Mouse (Mus musculus) heart, embryonic 16.5 days (tissue): ENCODE data around the gene Mecr. TPM values are rescaled to one million over a fixed set of nuclear protein-coding genes. Genes with fewer than 3 reads are reported as not detected.
"Not testable (repeated sequence)": the region's sequence is repeated elsewhere in the genome, so short reads cannot be mapped to it uniquely, and the experiment has no call there.

ENCODE experiments used
- ATAC-seq: fragments of 200-750 bp; cut with Nextera tagmentation; replicated peaks from 2 replicates; pipeline ENCODE4 v1.8.0; 2017; ENCODE audit warnings: moderate number of reproducible peaks; ENCODE audit not compliant: insufficient read depth, low FRiP score; ENCODE audit errors: extremely low read depth
- H3K27ac ChIP-seq: fragments of 300-500 bp; sonication (generic); 2 replicates; pipeline ENCODE4 v1.5.1; 2014; ENCODE audit warnings: mild to moderate bottlenecking, low read length, control low read depth, moderate library complexity
- H3K27me3 ChIP-seq: fragments of 300-500 bp; sonication (generic); 2 replicates; pipeline ENCODE4 v1.6.1; 2014; ENCODE audit warnings: low read length, mixed read lengths; ENCODE audit not compliant: control insufficient read depth, insufficient read depth
- H3K36me3 ChIP-seq: fragments of 300-500 bp; sonication (generic); 2 replicates; pipeline ENCODE4 v1.6.1; 2014; ENCODE audit not compliant: control insufficient read depth, insufficient read depth
- H3K4me1 ChIP-seq: fragments of 300-500 bp; sonication (generic); 2 replicates; pipeline ENCODE4 v1.6.1; 2014; ENCODE audit warnings: low read length, mixed read lengths; ENCODE audit not compliant: control insufficient read depth, insufficient read depth
- H3K4me2 ChIP-seq: fragments of 300-500 bp; sonication (generic); 2 replicates; pipeline ENCODE4 v1.6.1; 2014; ENCODE audit warnings: low read depth, mild to moderate bottlenecking, control low read depth, low read length
- H3K4me3 ChIP-seq: fragments of 300-500 bp; sonication (generic); 2 replicates; pipeline ENCODE4 v1.5.1; 2014; ENCODE audit warnings: mild to moderate bottlenecking, control low read depth, low read length
- H3K9ac ChIP-seq: fragments of 300-500 bp; sonication (generic); 2 replicates; pipeline ENCODE4 v1.6.1; 2014; ENCODE audit warnings: low read length, control low read depth
- H3K9me3 ChIP-seq: fragments of 300-500 bp; sonication (generic); replicated peaks from 2 replicates; pipeline ENCODE4 v1.6.1; 2016; ENCODE audit warnings: low read length; ENCODE audit not compliant: control insufficient read depth
- WGBS: fragments of 180-500 bp; shearing (Covaris S2); extraction: QIAGEN DNeasy Blood & Tissue Kit; methylation state at CpG from one replicate; pipeline ENCODE4 v1.1.7; 2014; 5-methylcytosine and 5-hydroxymethylcytosine counted together
- polyA plus RNA-seq: library from polyadenylated mRNA; unstranded; fragments of >200 nt; fragmentation: Nextera tagmentation; extraction: Ambion mirVana; gene quantifications from 2 replicates; pipeline ENCODE4 v1.2.1, GENCODE M21; 2015

The Mecr gene
- 45.6 and 48.4 TPM in 2 replicates for polyA plus RNA-seq

- Histone ChIP-seq H3K4me1 (peaks cover 11% of the 10 kb centered on the region), H3K4me3 (peak within 1 kb of the TSS; percentile 99), H3K27me3 (peaks cover 19% of the 10 kb centered on the region), H3K27ac (peak within 1 kb of the TSS; percentile 27; the same call in 1 of the 2 replicates), H3K36me3 (no peaks in the 10 kb centered on the region), H3K9me3 (no peaks in the 10 kb centered on the region), H3K4me2 (peak within 1 kb of the TSS; percentile 78), H3K9ac (peak within 1 kb of the TSS; percentile 93)
- peak; percentile 85 for ATAC-seq
- under 1% methylated on average over 37 of the region's 37 CpGs for WGBS
These were observed at the start of gene Mecr for GRCm38 (mm10) chr4:131843290-131843743. Gene Mecr (plus strand): TSS chr4:131843470.

- 68% methylated on average over 14 of the region's 14 CpGs for WGBS
These were observed 46.8 kb upstream of the Mecr start for GRCm38 (mm10) chr4:131796312-131797080.

GRCm38 (mm10) chr4:131797483-131797882 is 45.8 kb upstream of the Mecr start:
- WGBS, result 70% methylated on average over 7 of the region's 7 CpGs
- H3K9ac ChIP-seq, result no peak overlapping the region

More at GRCm38 (mm10) chr4:131796312-131797080, 46.8 kb upstream of the Mecr start:
- no peak overlapping the region for H3K4me2 ChIP-seq
- ATAC-seq, result no peak
- H3K27ac ChIP-seq, result no peak overlapping the region
- H3K27me3 ChIP-seq, result no peaks in the 10 kb centered on the region; the same call in 1 of the 2 replicates
- H3K9ac ChIP-seq, result no peak overlapping the region
- H3K4me1 ChIP-seq, result no peaks in the 10 kb centered on the region
- H3K9me3 ChIP-seq, result no peaks in the 10 kb centered on the region
- no peak overlapping the region for H3K4me3 ChIP-seq
- no peaks in the 10 kb centered on the region for H3K36me3 ChIP-seq

GRCm38 (mm10) chr4:131797920-131798319 is 45.4 kb upstream of the Mecr start:
- Histone ChIP-seq H3K9me3 (no peaks in the 10 kb centered on the region), H3K4me2 (no peak overlapping the region), H3K9ac (no peak overlapping the region), H3K27ac (no peak overlapping the region), H3K27me3 (no peaks in the 10 kb centered on the region), H3K4me3 (no peak overlapping the region), H3K4me1 (no peaks in the 10 kb centered on the region), H3K36me3 (no peaks in the 10 kb centered on the region)
- 70% methylated on average over 12 of the region's 12 CpGs for WGBS
- ATAC-seq, result no peak

More at GRCm38 (mm10) chr4:131797483-131797882, 45.8 kb upstream of the Mecr start:
- H3K9me3 ChIP-seq, result no peaks in the 10 kb centered on the region
- H3K4me3 ChIP-seq, result no peak overlapping the region
- ATAC-seq, result no peak
- no peak overlapping the region for H3K4me2 ChIP-seq
- no peaks in the 10 kb centered on the region for H3K4me1 ChIP-seq
- H3K36me3 ChIP-seq, result no peaks in the 10 kb centered on the region
- no peaks in the 10 kb centered on the region; the same call in 1 of the 2 replicates for H3K27me3 ChIP-seq
- H3K27ac ChIP-seq, result no peak overlapping the region

GRCm38 (mm10) chr4:131798968-131799367 is 44.3 kb upstream of the Mecr start:
- H3K4me3 ChIP-seq, result no peak overlapping the region
- H3K27ac ChIP-seq, result no peak overlapping the region
- H3K9ac ChIP-seq, result no peak overlapping the region
- no peaks in the 10 kb centered on the region for H3K9me3 ChIP-seq
- H3K4me1 ChIP-seq, result no peaks in the 10 kb centered on the region
- 46% methylated on average over 4 of the region's 4 CpGs for WGBS
- no peak for ATAC-seq
- H3K27me3 ChIP-seq, result no peaks in the 10 kb centered on the region
- no peaks in the 10 kb centered on the region for H3K36me3 ChIP-seq
- no peak overlapping the region for H3K4me2 ChIP-seq

GRCm38 (mm10) chr4:131803846-131804245 is 39.4 kb upstream of the Mecr start:
- ATAC-seq, result no peak
- no peak overlapping the region for H3K4me2 ChIP-seq
- H3K27ac ChIP-seq, result no peak overlapping the region
- H3K9ac ChIP-seq, result no peak overlapping the region
- H3K9me3 ChIP-seq, result no peaks in the 10 kb centered on the region
- H3K4me3 ChIP-seq, result no peak overlapping the region
- 70% methylated on average over 9 of the region's 9 CpGs for WGBS
- no peaks in the 10 kb centered on the region for H3K4me1 ChIP-seq
- H3K27me3 ChIP-seq, result no peaks in the 10 kb centered on the region
- H3K36me3 ChIP-seq, result no peaks in the 10 kb centered on the region

- not testable (repeated sequence) for H3K27ac ChIP-seq, H3K27me3 ChIP-seq, H3K9ac ChIP-seq, H3K4me2 ChIP-seq, H3K4me1 ChIP-seq, H3K36me3 ChIP-seq, H3K9me3 ChIP-seq, H3K4me3 ChIP-seq, ATAC-seq
- 94% methylated on average over 6 of the region's 6 CpGs for WGBS
These were observed 38.5 kb upstream of the Mecr start for GRCm38 (mm10) chr4:131804732-131805131.

GRCm38 (mm10) chr4:131805255-131805654 is 38.0 kb upstream of the Mecr start:
- Histone ChIP-seq H3K9me3 (no peaks in the 10 kb centered on the region), H3K9ac (no peak overlapping the region), H3K4me2 (no peak overlapping the region), H3K27ac (no peak overlapping the region), H3K36me3 (no peaks in the 10 kb centered on the region), H3K4me1 (no peaks in the 10 kb centered on the region), H3K4me3 (no peak overlapping the region), H3K27me3 (no peaks in the 10 kb centered on the region)
- no peak for ATAC-seq
- WGBS, result 61% methylated on average over 3 of the region's 3 CpGs

GRCm38 (mm10) chr4:131812458-131812857 is 30.8 kb upstream of the Mecr start:
- H3K4me3 ChIP-seq, result no peak overlapping the region
- H3K4me2 ChIP-seq, result no peak overlapping the region
- H3K4me1 ChIP-seq, result no peaks in the 10 kb centered on the region
- no peaks in the 10 kb centered on the region for H3K9me3 ChIP-seq
- WGBS, result 81% methylated on average over 11 of the region's 11 CpGs
- H3K9ac ChIP-seq, result no peak overlapping the region
- H3K36me3 ChIP-seq, result no peaks in the 10 kb centered on the region
- no peaks in the 10 kb centered on the region for H3K27me3 ChIP-seq
- ATAC-seq, result no peak
- no peak overlapping the region for H3K27ac ChIP-seq
